Mouse (Mus musculus) bone marrow macrophage, adult 2 months (primary cell): ENCODE measurements around the gene Gm1123.

ENCODE experiments used
- CTCF ChIP-seq: IDR thresholded peaks from 2 replicates; pipeline ENCODE4 v1.5.1; 2012; ENCODE audit warnings: low read depth, mild to moderate bottlenecking, low read length, moderate library complexity
- POLR2A ChIP-seq: IDR thresholded peaks from 2 replicates; pipeline ENCODE4 v1.6.1; 2012; ENCODE audit warnings: mild to moderate bottlenecking, low read depth, low read length, borderline replicate concordance

DNA sequence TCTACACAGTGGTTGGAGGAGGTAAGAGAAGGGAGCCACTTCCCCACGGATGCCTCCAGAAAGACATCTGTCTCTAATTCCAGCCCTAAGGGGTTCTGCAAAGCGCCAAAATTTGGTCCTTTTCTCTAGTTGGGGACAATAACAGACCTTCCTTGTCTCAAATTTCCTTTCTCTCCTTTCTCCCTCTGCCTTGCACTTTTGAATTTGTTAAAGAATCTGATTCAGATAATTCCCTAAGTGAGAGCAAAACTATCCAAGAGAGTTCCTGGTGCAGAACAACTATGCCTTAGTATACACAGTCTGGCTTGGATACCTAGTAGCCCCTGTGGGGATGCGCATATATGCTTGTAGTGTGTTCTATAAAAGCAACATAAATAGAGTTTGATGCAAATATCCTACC lies 75.7 kb downstream of the Gm1123 start:
- TF ChIP-seq CTCF (no peak), POLR2A (no peak)
